Mouse (Mus musculus) forebrain, embryonic 13.5 days (tissue): ENCODE results near the gene Frem3. TPM values are rescaled to one million over a fixed set of nuclear protein-coding genes. Genes with fewer than 3 reads are reported as not detected.
A peak's percentile ranks its signal among the peaks of the same experiment; 100 is the strongest.
"Not testable (repeated sequence)": the region's sequence is repeated elsewhere in the genome, so short reads cannot be mapped to it uniquely, and the experiment has no call there.

Experiments used
- ATAC-seq: fragments of 200-750 bp; cut with Nextera tagmentation; 2 replicates; pipeline ENCODE4 v1.8.0; 2017
- H3K27ac ChIP-seq: fragments of 300-500 bp; sonication (generic); 2 replicates; pipeline ENCODE4 v1.5.1; 2015; ENCODE audit warnings: inconsistent platforms, mild to moderate bottlenecking, moderate library complexity
- H3K27me3 ChIP-seq: fragments of 300-500 bp; sonication (generic); 2 replicates; pipeline ENCODE4 v1.6.1; 2015; ENCODE audit warnings: mild to moderate bottlenecking, inconsistent platforms
- H3K36me3 ChIP-seq: fragments of 300-500 bp; sonication (generic); 2 replicates; pipeline ENCODE4 v1.6.1; 2015; ENCODE audit warnings: mild to moderate bottlenecking, inconsistent platforms; ENCODE audit not compliant: poor library complexity, severe bottlenecking
- H3K4me1 ChIP-seq: fragments of 300-500 bp; sonication (generic); 2 replicates; pipeline ENCODE4 v1.6.1; 2015; ENCODE audit warnings: inconsistent platforms
- H3K4me2 ChIP-seq: fragments of 300-500 bp; sonication (generic); 2 replicates; pipeline ENCODE4 v1.6.1; 2015; ENCODE audit warnings: inconsistent platforms, mild to moderate bottlenecking, moderate library complexity
- H3K4me3 ChIP-seq: fragments of 300-500 bp; sonication (generic); 2 replicates; pipeline ENCODE4 v1.5.1; 2015; ENCODE audit warnings: mild to moderate bottlenecking, inconsistent platforms
- H3K9ac ChIP-seq: fragments of 300-500 bp; sonication (generic); 2 replicates; pipeline ENCODE4 v1.6.1; 2015; ENCODE audit warnings: mild to moderate bottlenecking, inconsistent platforms
- H3K9me3 ChIP-seq: fragments of 300-500 bp; sonication (generic); replicated peaks from 2 replicates; pipeline ENCODE4 v1.6.1; 2016; ENCODE audit warnings: inconsistent platforms
- WGBS: fragments of 180-500 bp; shearing (Covaris S2); methylation state at CpG from one replicate; pipeline ENCODE4 v1.1.7; 2015; 5-methylcytosine and 5-hydroxymethylcytosine counted together
- polyA plus RNA-seq: library from polyadenylated mRNA; unstranded; fragments of >200 nt; fragmentation: Nextera tagmentation; extraction: Ambion mirVana; gene quantifications from 2 replicates; pipeline ENCODE4 v1.2.1, GENCODE M21; 2015

Frem3 gene
- polyA plus RNA-seq, 1 experiment from 2014 or later = not detected

- H3K36me3 ChIP-seq = peaks cover 65% of the 10 kb centered on the region
- ATAC-seq = no peak
- no peak overlapping the region for H3K27ac ChIP-seq
- H3K9ac ChIP-seq = no peak overlapping the region
- H3K9me3 ChIP-seq = no peaks in the 10 kb centered on the region
- H3K4me1 ChIP-seq = peaks cover 4% of the 10 kb centered on the region; the same call in 1 of the 2 replicates
- H3K27me3 ChIP-seq = no peaks in the 10 kb centered on the region
- H3K4me3 ChIP-seq = no peak overlapping the region
- H3K4me2 ChIP-seq = no peak overlapping the region
Measured at GRCm38 (mm10) chr8:80732326-80732725, 121.4 kb downstream of the Frem3 start.

GRCm38 (mm10) chr8:80738046-80738387 lies 127.1 kb downstream of the Frem3 start:
- peaks cover 11% of the 10 kb centered on the region for H3K4me1 ChIP-seq

GRCm38 (mm10) chr8:80738388-80739154 lies 127.7 kb downstream of the Frem3 start:
- under 1% methylated on average over 81 of the region's 84 CpGs for WGBS
- H3K36me3 ChIP-seq = peaks cover 19% of the 10 kb centered on the region
- peak; percentile 74 for ATAC-seq

More at GRCm38 (mm10) chr8:80738046-80738387, 127.1 kb downstream of the Frem3 start:
- Histone ChIP-seq H3K9me3 (no peaks in the 10 kb centered on the region), H3K4me2 (peak overlapping the region; percentile 85), H3K27me3 (no peaks in the 10 kb centered on the region), H3K27ac (peak overlapping the region; percentile 100), H3K36me3 (peaks cover 23% of the 10 kb centered on the region), H3K9ac (peak overlapping the region; percentile 97), H3K4me3 (peak overlapping the region; percentile 90)
- ATAC-seq = no peak
- 0% methylated on average over 5 of the region's 5 CpGs for WGBS

GRCm38 (mm10) chr8:80739155-80739924 lies 128.5 kb downstream of the Frem3 start, which contains the start of gene Smarca5:
Gene Smarca5 (minus strand): TSS chr8:80739497.
- Histone ChIP-seq H3K4me2 (peak within 1 kb of the TSS; percentile 85), H3K4me3 (peak within 1 kb of the TSS; percentile 90), H3K36me3 (peaks cover 13% of the 10 kb centered on the region), H3K9ac (peak within 1 kb of the TSS; percentile 97), H3K4me1 (peaks cover 11% of the 10 kb centered on the region), H3K27ac (peak within 1 kb of the TSS; percentile 100)
- not testable (repeated sequence) for H3K9me3 ChIP-seq, H3K27me3 ChIP-seq
- under 1% methylated on average over 81 of the region's 91 CpGs for WGBS
- peak; percentile 98 for ATAC-seq

More at GRCm38 (mm10) chr8:80738388-80739154, 127.7 kb downstream of the Frem3 start:
- H3K9ac ChIP-seq = peak overlapping the region; percentile 97
- H3K4me2 ChIP-seq = peak overlapping the region; percentile 85
- H3K27ac ChIP-seq = peak overlapping the region; percentile 100
- H3K27me3 ChIP-seq = no peaks in the 10 kb centered on the region
- peaks cover 11% of the 10 kb centered on the region for H3K4me1 ChIP-seq
- H3K9me3 ChIP-seq = no peaks in the 10 kb centered on the region
- peak overlapping the region; percentile 90 for H3K4me3 ChIP-seq

GRCm38 (mm10) chr8:80739932-80740331 lies 129.1 kb downstream of the Frem3 start:
- 14% methylated on average over 14 of the region's 14 CpGs for WGBS
- Histone ChIP-seq H3K27me3 (no peaks in the 10 kb centered on the region), H3K4me3 (peak overlapping the region; percentile 90), H3K9ac (peak overlapping the region; percentile 68), H3K9me3 (no peaks in the 10 kb centered on the region), H3K4me1 (peaks cover 11% of the 10 kb centered on the region), H3K4me2 (peak overlapping the region; percentile 55), H3K27ac (peak overlapping the region; percentile 89), H3K36me3 (peaks cover 10% of the 10 kb centered on the region)
- ATAC-seq = peak; percentile 58

Other genes with a start within 250 kb of the Frem3 start
- 2.1 and 4.7 TPM in 2 replicates for gene Gypa, start 117.3 kb upstream of the Frem3 start, polyA plus RNA-seq
- gene Smarca5, start 128.4 kb downstream of the Frem3 start, polyA plus RNA-seq = 101 and 102 TPM in 2 replicates